Mouse (Mus musculus) CH12.LX (cell line): ENCODE data around the gene Arfip1. TPM values are rescaled to one million over a fixed set of nuclear protein-coding genes. Genes with fewer than 3 reads are reported as not detected.

ENCODE experiments used
- DNase-seq: peaks from one replicate; pipeline ENCODE4 v3.0.0-alpha.2; 2013; ENCODE audit errors: extremely low read depth
- H3K27ac ChIP-seq: 2 replicates; pipeline ENCODE4 v1.5.1; 2012; ENCODE audit warnings: low read depth, mild to moderate bottlenecking, control low read depth, moderate library complexity; ENCODE audit not compliant: insufficient read depth
- H3K27me3 ChIP-seq: replicated peaks from 2 replicates; pipeline ENCODE3; 2012; ENCODE audit warnings: inconsistent platforms
- H3K36me3 ChIP-seq, 2 experiments: replicated peaks in 1 of 2; 2 replicates each; pipeline versions ENCODE3 to v1.6.1; 2012; ENCODE audit warnings: inconsistent platforms in 1 of 2, low read length in 1 of 2, mild to moderate bottlenecking in 1 of 2, mixed read lengths in 1 of 2, moderate library complexity in 1 of 2; ENCODE audit not compliant: control insufficient read depth in 1 of 2, insufficient read depth in 1 of 2
- H3K4me1 ChIP-seq, 2 experiments: 2 replicates each; pipeline ENCODE4 v1.6.1; 2012; ENCODE audit warnings: inconsistent platforms in 1 of 2, moderate library complexity in 1 of 2; ENCODE audit not compliant: insufficient read depth in 2 of 2, control insufficient read depth in 1 of 2
- H3K4me2 ChIP-seq: 2 replicates; pipeline ENCODE4 v1.6.1; 2012; ENCODE audit warnings: low read depth, mild to moderate bottlenecking, control low read depth; ENCODE audit not compliant: poor library complexity, insufficient read depth, severe bottlenecking
- H3K4me3 ChIP-seq, 3 experiments: fragments of 150-350 bp in 1 of 3; sonication (generic) in 1 of 3; replicated peaks in 1 of 3; 2 replicates each; pipeline versions ENCODE3 to v1.5.1; 2011 to 2012; ENCODE audit warnings: low read depth in 2 of 3, low read length in 2 of 3, mild to moderate bottlenecking in 2 of 3, moderate library complexity in 2 of 3, control low read depth in 1 of 3, improper control_type of control experiment in 1 of 3, inconsistent platforms in 1 of 3, mixed read lengths in 1 of 3; ENCODE audit not compliant: poor library complexity in 1 of 3
- H3K79me2 ChIP-seq: replicated peaks from 2 replicates; pipeline ENCODE4 v1.6.1; 2012; ENCODE audit warnings: mild to moderate bottlenecking, moderate library complexity; ENCODE audit not compliant: control insufficient read depth, poor library complexity, insufficient read depth, severe bottlenecking; ENCODE audit errors: extremely low read depth
- H3K9ac ChIP-seq: 2 replicates; pipeline ENCODE4 v1.6.1; 2012; ENCODE audit warnings: low read depth, mild to moderate bottlenecking, control low read depth, moderate library complexity; ENCODE audit not compliant: insufficient read depth
- H3K9me3 ChIP-seq: replicated peaks from 2 replicates; pipeline ENCODE3; 2012; ENCODE audit warnings: low read length, inconsistent platforms, mixed read lengths
- ELF1 ChIP-seq: IDR thresholded peaks from 2 replicates; pipeline ENCODE4 v1.6.1; 2014; ENCODE audit warnings: low read depth, mild to moderate bottlenecking, inconsistent platforms, low read length, improper control_type of control experiment
- EP300 ChIP-seq: IDR thresholded peaks from 2 replicates; pipeline ENCODE4 v1.6.1; 2011; ENCODE audit warnings: low read length, improper control_type of control experiment
- GABPA ChIP-seq: IDR thresholded peaks from 2 replicates; pipeline ENCODE4 v1.6.1; 2012; ENCODE audit warnings: low read depth, low read length, improper control_type of control experiment, inconsistent platforms; ENCODE audit not compliant: insufficient replicate concordance
- JUN ChIP-seq: IDR thresholded peaks from 2 replicates; pipeline ENCODE4 v1.6.1; 2011; ENCODE audit warnings: low read depth, mild to moderate bottlenecking, low read length, improper control_type of control experiment, moderate library complexity; ENCODE audit not compliant: insufficient read depth
- MAFK ChIP-seq: IDR thresholded peaks from 2 replicates; pipeline ENCODE4 v1.6.1; 2011; ENCODE audit warnings: low read length, improper control_type of control experiment; ENCODE audit not compliant: insufficient replicate concordance
- MEF2A ChIP-seq: IDR thresholded peaks from 2 replicates; pipeline ENCODE4 v1.6.1; 2014; ENCODE audit warnings: low read depth, mild to moderate bottlenecking, inconsistent platforms, low read length, improper control_type of control experiment, borderline replicate concordance
- MXI1 ChIP-seq: IDR thresholded peaks from 2 replicates; pipeline ENCODE4 v1.6.1; 2011; ENCODE audit warnings: mild to moderate bottlenecking, low read depth, low read length, improper control_type of control experiment
- MYC ChIP-seq: IDR thresholded peaks from 2 replicates; pipeline ENCODE4 v1.6.1; 2011; ENCODE audit warnings: low read depth, mild to moderate bottlenecking, improper control_type of control experiment, low read length
- POLR2A ChIP-seq: IDR thresholded peaks from 2 replicates; pipeline ENCODE4 v1.6.1; 2011; ENCODE audit warnings: low read depth, mild to moderate bottlenecking, improper control_type of control experiment, low read length
- POLR2AphosphoS2 ChIP-seq: IDR thresholded peaks from 2 replicates; pipeline ENCODE4 v1.6.1; 2011; ENCODE audit warnings: low read depth, low read length, improper control_type of control experiment
- RAD21 ChIP-seq: IDR thresholded peaks from 2 replicates; pipeline ENCODE4 v1.6.1; 2011; ENCODE audit warnings: low read depth, mild to moderate bottlenecking, low read length, improper control_type of control experiment, moderate library complexity
- RCOR1 ChIP-seq: conservative IDR thresholded peaks from 2 replicates; pipeline ENCODE4 v1.6.1; 2012; ENCODE audit warnings: low read depth, mild to moderate bottlenecking, inconsistent platforms, low read length, improper control_type of control experiment
- SIN3A ChIP-seq: IDR thresholded peaks from 2 replicates; pipeline ENCODE4 v1.6.1; 2012; ENCODE audit warnings: low read length, improper control_type of control experiment, inconsistent platforms
- SMC3 ChIP-seq: IDR thresholded peaks from 2 replicates; pipeline ENCODE4 v1.6.1; 2011; ENCODE audit warnings: low read depth, low read length, improper control_type of control experiment
- TBP ChIP-seq: conservative IDR thresholded peaks from 2 replicates; pipeline ENCODE4 v1.6.1; 2011; ENCODE audit warnings: low read depth, low read length, improper control_type of control experiment
- UBTF ChIP-seq: IDR thresholded peaks from 2 replicates; pipeline ENCODE4 v1.6.1; 2012; ENCODE audit warnings: low read depth, mild to moderate bottlenecking, inconsistent platforms, low read length, improper control_type of control experiment, moderate library complexity
- USF1 ChIP-seq: IDR thresholded peaks from 2 replicates; pipeline ENCODE4 v1.6.1; 2014; ENCODE audit warnings: low read depth, mild to moderate bottlenecking, inconsistent platforms, low read length, improper control_type of control experiment
- ZMIZ1 ChIP-seq: IDR thresholded peaks from 2 replicates; pipeline ENCODE4 v1.6.1; 2012; ENCODE audit warnings: low read depth, mild to moderate bottlenecking, inconsistent platforms, low read length, improper control_type of control experiment
- ZNF384 ChIP-seq: IDR thresholded peaks from 2 replicates; pipeline ENCODE4 v1.6.1; 2012; ENCODE audit warnings: low read depth, low read length, improper control_type of control experiment, inconsistent platforms
- dilution Hi-C: fragments of 300-500 bp; cut with MboI; formaldehyde crosslinking; loops from 2 replicates; pipeline ENCODE4 v1.14.3; 2020; ENCODE audit warnings: low sequenced_read_pairs; ENCODE audit not compliant: extremely low pct_unique_long_range_greater_than_20kb, extremely low pct_ligation_motif_present
- in situ Hi-C: fragments of 300-500 bp; cut with MboI; formaldehyde crosslinking; loops from 3 replicates; pipeline ENCODE4 v1.14.3; 2019; ENCODE audit warnings: low sequenced_read_pairs, low pct_ligation_motif_present, low pct_unique_long_range_greater_than_20kb, mixed read lengths
- polyA plus RNA-seq: library from polyadenylated mRNA; unstranded; fragments of >175 nt; gene quantifications from 2 replicates; pipeline ENCODE4 v1.2.1, GENCODE M21; 2012; ENCODE audit warnings: low read depth; ENCODE audit not compliant: insufficient read length
- total RNA-seq, 2 experiments: library from RNA; depleted of rRNA; stranded (reverse); fragments of 300-350 nt in 1 of 2; fragments of >200 nt in 1 of 2; gene quantifications; 2 replicates each; pipeline ENCODE4 v1.2.3; 2012 to 2014

Gene Arfip1
- total and polyA plus RNA-seq, 3 experiments: 29.6 to 66.5 (median 36.8) TPM

GRCm38 (mm10) chr3:84455733-84456417 is 126.5 kb downstream of the Arfip1 start:
- dilution Hi-C loops: no loop called here
- Histone ChIP-seq H3K9ac (no peak overlapping the region), H3K27me3 (no peaks in the 10 kb centered on the region), H3K79me2 (no peaks in the 10 kb centered on the region)
- TF ChIP-seq MAFK (no peak), TBP (no peak), UBTF (no peak), GABPA (no peak), EP300 (no peak), USF1 (no peak), POLR2A (no peak), ZNF384 (no peak), SIN3A (no peak), POLR2AphosphoS2 (no peak), MYC (no peak), ZMIZ1 (no peak), RCOR1 (no peak), SMC3 (no peak), JUN (no peak), MXI1 (no peak), MEF2A (no peak)
- TF ChIP-seq, all 38 proteins: peak for 0
- Histone ChIP-seq H3K4me1 (peaks cover 2 to 3% of the 10 kb centered on the region in 2 experiments; a peak in 1 of 4 replicates), H3K9me3 (no peaks in the 10 kb centered on the region), H3K36me3 (no peaks in the 10 kb centered on the region), H3K4me3 (no peak overlapping the region), H3K27ac (no peak overlapping the region), H3K4me2 (no peak overlapping the region)
- in situ Hi-C loops: no loop called here
- no peak for DNase-seq

- H3K9me3 ChIP-seq: no peaks in the 10 kb centered on the region
- no peak for DNase-seq
- H3K9ac ChIP-seq: no peak overlapping the region
- TF ChIP-seq ZNF384 (0 out of 2 replicates have a peak, but pooled peaks have one; percentile 13), POLR2A (no peak), ELF1 (no peak), RAD21 (no peak)
- TF ChIP-seq, all 38 proteins: peak for 1
- no peaks in the 10 kb centered on the region for H3K36me3 ChIP-seq
- H3K27me3 ChIP-seq: no peaks in the 10 kb centered on the region
- no peaks in the 10 kb centered on the region for H3K4me1 ChIP-seq
- dilution Hi-C loops (no loop called here), in situ Hi-C loops (no loop called here)
- no peaks in the 10 kb centered on the region for H3K79me2 ChIP-seq
- no peak overlapping the region for H3K4me2 ChIP-seq
- H3K4me3 ChIP-seq: no peak overlapping the region
- H3K27ac ChIP-seq: no peak overlapping the region
Measured at GRCm38 (mm10) chr3:84450651-84451050, 131.8 kb downstream of the Arfip1 start.
